Mouse (Mus musculus): ENCODE results near the gene Rgs7. TPM values are rescaled to one million over a fixed set of nuclear protein-coding genes. Genes with fewer than 3 reads are reported as not detected.
A peak's percentile ranks its signal among the peaks of the same experiment; 100 is the strongest.

Gene Rgs7
- polyA plus RNA-seq, 1 experiment from 2014 or later = 2.3 TPM

- 60% methylated on average over 4 of the region's 4 CpGs for WGBS
- H3K9ac ChIP-seq = no peak overlapping the region
- H3K36me3 ChIP-seq = no peaks in the 10 kb centered on the region
- no peaks in the 10 kb centered on the region for H3K4me1 ChIP-seq
- no peak overlapping the region for H3K4me2 ChIP-seq (replicated peaks)
- H3K27me3 ChIP-seq = no peaks in the 10 kb centered on the region
- ATAC-seq (ENCODE audit: insufficient number of reproducible peaks, insufficient read depth, low FRiP score, low TSS enrichment) = no peak; the same call in 1 of the 2 replicates
- H3K27ac ChIP-seq = no peak overlapping the region
- no peak overlapping the region for H3K4me3 ChIP-seq
- H3K9me3 ChIP-seq = no peaks in the 10 kb centered on the region
Measured at GRCm38 (mm10) chr1:175041167-175041817, 451.0 kb downstream of the Rgs7 start.

DNA sequence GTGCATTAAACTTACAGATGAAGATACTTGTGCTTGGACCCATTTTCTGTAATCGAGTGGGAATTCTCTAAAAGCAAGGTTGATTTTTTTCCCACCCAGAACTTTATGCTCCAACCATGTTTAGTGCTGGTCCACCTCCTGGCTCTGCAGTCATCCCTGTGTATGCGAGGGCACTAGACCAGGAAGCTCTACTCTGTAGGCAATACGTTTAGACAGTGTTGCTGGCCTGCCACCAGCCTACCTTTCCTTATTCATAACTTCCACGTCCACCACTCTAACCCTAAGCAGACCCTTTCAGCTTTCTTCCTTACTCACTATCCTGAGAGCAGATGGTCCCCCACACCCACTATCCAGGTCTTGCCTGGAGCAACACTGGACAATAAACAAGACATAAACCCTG lies 452.3 kb downstream of the Rgs7 start:
- no peak overlapping the region for H3K27ac ChIP-seq
- H3K4me2 ChIP-seq (replicated peaks) = no peak overlapping the region
- no peaks in the 10 kb centered on the region for H3K4me1 ChIP-seq
- H3K9ac ChIP-seq = no peak overlapping the region
- no peaks in the 10 kb centered on the region for H3K36me3 ChIP-seq
- 86% methylated on average over 4 of the region's 4 CpGs for WGBS
- no peaks in the 10 kb centered on the region for H3K9me3 ChIP-seq
- ATAC-seq (ENCODE audit: insufficient number of reproducible peaks, insufficient read depth, low FRiP score, low TSS enrichment) = no peak
- no peak overlapping the region for H3K4me3 ChIP-seq
- H3K27me3 ChIP-seq = no peaks in the 10 kb centered on the region

- WGBS = 37% methylated on average over 6 of the region's 6 CpGs
- no peaks in the 10 kb centered on the region for H3K36me3 ChIP-seq
- no peaks in the 10 kb centered on the region for H3K27me3 ChIP-seq
- no peak for ATAC-seq (ENCODE audit: insufficient number of reproducible peaks, insufficient read depth, low FRiP score, low TSS enrichment)
- H3K4me1 ChIP-seq = no peaks in the 10 kb centered on the region
- no peaks in the 10 kb centered on the region for H3K9me3 ChIP-seq
- H3K4me2 ChIP-seq (replicated peaks) = no peak overlapping the region
- H3K9ac ChIP-seq = no peak overlapping the region
- H3K4me3 ChIP-seq = no peak overlapping the region
- no peak overlapping the region for H3K27ac ChIP-seq
Measured at GRCm38 (mm10) chr1:175039567-175039966, 452.7 kb downstream of the Rgs7 start.

- H3K4me3 ChIP-seq = no peak overlapping the region
- WGBS = 27% methylated on average over 5 of the region's 5 CpGs
- H3K9ac ChIP-seq = no peak overlapping the region
- no peak overlapping the region for H3K4me2 ChIP-seq (replicated peaks)
- no peaks in the 10 kb centered on the region for H3K36me3 ChIP-seq
- peak overlapping the region; percentile 36; the same call in 1 of the 2 replicates for H3K27ac ChIP-seq
- H3K9me3 ChIP-seq = no peaks in the 10 kb centered on the region
- no peaks in the 10 kb centered on the region for H3K27me3 ChIP-seq
- ATAC-seq (ENCODE audit: insufficient number of reproducible peaks, insufficient read depth, low FRiP score, low TSS enrichment) = peak; percentile 82; the same call in 1 of the 2 replicates
- no peaks in the 10 kb centered on the region; the same call in 1 of the 2 replicates for H3K4me1 ChIP-seq
Measured at GRCm38 (mm10) chr1:175035461-175035860, 456.8 kb downstream of the Rgs7 start.

DNA sequence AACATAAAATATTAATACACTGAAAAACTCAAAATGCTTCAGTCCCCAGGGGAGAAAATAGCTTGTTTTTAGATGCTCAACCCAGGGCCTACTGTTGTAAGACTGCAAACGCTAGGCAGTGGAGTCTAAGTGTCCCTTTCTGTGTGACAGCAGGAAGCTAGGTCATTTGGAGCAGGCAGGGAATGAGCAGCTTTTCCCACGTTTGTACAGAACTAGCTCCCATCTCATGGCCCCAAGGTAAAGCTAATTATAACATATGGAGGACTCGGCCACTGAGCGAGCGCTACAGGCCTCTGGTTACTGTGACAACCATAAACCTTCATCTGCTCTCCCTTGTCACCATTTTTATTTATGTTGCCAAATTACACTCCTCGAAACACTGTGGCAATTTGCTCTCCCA lies 460.3 kb downstream of the Rgs7 start:
- Histone ChIP-seq H3K9me3 (no peaks in the 10 kb centered on the region), H3K36me3 (no peaks in the 10 kb centered on the region), H3K4me2 (replicated peaks) (no peak overlapping the region), H3K9ac (no peak overlapping the region), H3K4me3 (no peak overlapping the region), H3K27ac (no peak overlapping the region), H3K4me1 (peaks cover 9% of the 10 kb centered on the region), H3K27me3 (no peaks in the 10 kb centered on the region)
- 30% methylated on average over 6 of the region's 6 CpGs for WGBS
- no peak for ATAC-seq (ENCODE audit: insufficient number of reproducible peaks, insufficient read depth, low FRiP score, low TSS enrichment)

GRCm38 (mm10) chr1:175028716-175029204 lies 463.5 kb downstream of the Rgs7 start:
- Histone ChIP-seq H3K27me3 (no peaks in the 10 kb centered on the region), H3K27ac (no peak overlapping the region), H3K4me2 (replicated peaks) (no peak overlapping the region), H3K4me3 (no peak overlapping the region), H3K9me3 (no peaks in the 10 kb centered on the region), H3K9ac (no peak overlapping the region), H3K4me1 (peaks cover 9% of the 10 kb centered on the region), H3K36me3 (no peaks in the 10 kb centered on the region)
- ATAC-seq (ENCODE audit: insufficient number of reproducible peaks, insufficient read depth, low FRiP score, low TSS enrichment) = 0 out of 2 replicates have a peak, but pooled peaks have one; percentile 60
- 14% methylated on average over 9 of the region's 9 CpGs for WGBS

GRCm38 (mm10) chr1:175028267-175028666 lies 464.0 kb downstream of the Rgs7 start:
- Histone ChIP-seq H3K9me3 (no peaks in the 10 kb centered on the region), H3K9ac (no peak overlapping the region), H3K27ac (no peak overlapping the region), H3K4me1 (peaks cover 9% of the 10 kb centered on the region), H3K36me3 (no peaks in the 10 kb centered on the region), H3K27me3 (no peaks in the 10 kb centered on the region), H3K4me3 (no peak overlapping the region), H3K4me2 (replicated peaks) (no peak overlapping the region)
- WGBS = 13% methylated on average over 4 of the region's 4 CpGs
- no peak for ATAC-seq (ENCODE audit: insufficient number of reproducible peaks, insufficient read depth, low FRiP score, low TSS enrichment)

GRCm38 (mm10) chr1:175025781-175026309 lies 466.5 kb downstream of the Rgs7 start:
- WGBS = 60% methylated on average over 7 of the region's 7 CpGs
- H3K27ac ChIP-seq = no peak overlapping the region
- ATAC-seq (ENCODE audit: insufficient number of reproducible peaks, insufficient read depth, low FRiP score, low TSS enrichment) = no peak
- H3K27me3 ChIP-seq = no peaks in the 10 kb centered on the region
- H3K4me3 ChIP-seq = no peak overlapping the region
- no peaks in the 10 kb centered on the region for H3K9me3 ChIP-seq
- H3K9ac ChIP-seq = no peak overlapping the region
- peaks cover 9% of the 10 kb centered on the region for H3K4me1 ChIP-seq
- H3K36me3 ChIP-seq = no peaks in the 10 kb centered on the region
- no peak overlapping the region for H3K4me2 ChIP-seq (replicated peaks)

GRCm38 (mm10) chr1:175024136-175024535 lies 468.2 kb downstream of the Rgs7 start:
- H3K4me1 ChIP-seq = peaks cover 9% of the 10 kb centered on the region
- WGBS = 75% methylated on average over 1 of the region's 1 CpGs
- H3K36me3 ChIP-seq = no peaks in the 10 kb centered on the region
- no peak overlapping the region for H3K4me2 ChIP-seq (replicated peaks)
- no peaks in the 10 kb centered on the region for H3K27me3 ChIP-seq
- H3K27ac ChIP-seq = no peak overlapping the region
- H3K9me3 ChIP-seq = no peaks in the 10 kb centered on the region
- no peak overlapping the region for H3K4me3 ChIP-seq
- no peak for ATAC-seq (ENCODE audit: insufficient number of reproducible peaks, insufficient read depth, low FRiP score, low TSS enrichment)
- H3K9ac ChIP-seq = no peak overlapping the region

Other genes with a start within 250 kb of the Rgs7 start
- 0.37 and 0.51 TPM in 2 replicates for gene Kmo, start 127.9 kb upstream of the Rgs7 start, polyA plus RNA-seq (2016; fragmentation: Nextera tagmentation; extraction: Ambion mirVana)
- 89.0 and 101 TPM in 2 replicates for gene Fh1, start 133.1 kb upstream of the Rgs7 start, polyA plus RNA-seq (2016; fragmentation: Nextera tagmentation; extraction: Ambion mirVana)
- 8.2 and 9.4 TPM in 2 replicates for gene Opn3, start 200.3 kb upstream of the Rgs7 start, polyA plus RNA-seq (2016; fragmentation: Nextera tagmentation; extraction: Ambion mirVana)
- gene Chml, start 200.4 kb upstream of the Rgs7 start, polyA plus RNA-seq (2016; fragmentation: Nextera tagmentation; extraction: Ambion mirVana) = 3.4 and 3.8 TPM in 2 replicates
- not detected in 2 replicates for gene Wdr64, start 206.1 kb upstream of the Rgs7 start, polyA plus RNA-seq (2016; fragmentation: Nextera tagmentation; extraction: Ambion mirVana)

Data from embryonic facial prominence, embryonic 12.5 days (tissue).